Mouse (Mus musculus) testis, adult 2 months (tissue): ENCODE data around the gene Rapgef2. TPM values are rescaled to one million over a fixed set of nuclear protein-coding genes. Genes with fewer than 3 reads are reported as not detected.

ENCODE experiments used
- H3K27ac ChIP-seq: fragments of 200-500 bp; 2 replicates; pipeline ENCODE4 v1.5.1; 2012; ENCODE audit warnings: low read depth, low read length; ENCODE audit not compliant: control insufficient read depth, insufficient read depth
- H3K27me3 ChIP-seq: fragments of 200-500 bp; 2 replicates; pipeline ENCODE4 v1.6.1; 2012; ENCODE audit warnings: mild to moderate bottlenecking, low read length, moderate library complexity; ENCODE audit not compliant: control insufficient read depth, insufficient read depth
- H3K36me3 ChIP-seq: fragments of 200-500 bp; 2 replicates; pipeline ENCODE4 v1.6.1; 2012; ENCODE audit warnings: mild to moderate bottlenecking, low read length; ENCODE audit not compliant: control insufficient read depth, insufficient read depth
- H3K4me1 ChIP-seq: fragments of 200-500 bp; 2 replicates; pipeline ENCODE4 v1.6.1; 2012; ENCODE audit warnings: low read length; ENCODE audit not compliant: control insufficient read depth, insufficient read depth
- H3K4me3 ChIP-seq: fragments of 200-500 bp; 2 replicates; pipeline ENCODE4 v1.5.1; 2012; ENCODE audit warnings: low read depth, mild to moderate bottlenecking, low read length, moderate library complexity, mixed read lengths; ENCODE audit not compliant: control insufficient read depth
- CTCF ChIP-seq: fragments of 200-500 bp; IDR thresholded peaks from 2 replicates; pipeline ENCODE4 v1.5.1; 2012; ENCODE audit warnings: low read depth, mild to moderate bottlenecking, inconsistent platforms, low read length, moderate library complexity; ENCODE audit not compliant: control insufficient read depth, insufficient read depth, insufficient replicate concordance
- POLR2A ChIP-seq: fragments of 200-500 bp; IDR thresholded peaks from 2 replicates; pipeline ENCODE4 v1.6.1; 2012; ENCODE audit warnings: low read depth, mild to moderate bottlenecking, inconsistent platforms, low read length, moderate library complexity; ENCODE audit not compliant: control insufficient read depth
- polyA plus RNA-seq: library from polyadenylated mRNA; depleted of rRNA; stranded (reverse); fragments of >200 nt; gene quantifications from 2 replicates; pipeline ENCODE4 v1.2.3, GENCODE M21; 2012; rRNA removed

Rapgef2 gene
- polyA plus RNA-seq, 1 experiment, result 1.6 TPM

- Histone ChIP-seq H3K27ac (no peak overlapping the region), H3K4me3 (no peak overlapping the region), H3K4me1 (no peaks in the 10 kb centered on the region; the same call in 1 of the 2 replicates), H3K36me3 (no peaks in the 10 kb centered on the region), H3K27me3 (no peaks in the 10 kb centered on the region)
- no peak for TF ChIP-seq POLR2A
- no peak for TF ChIP-seq CTCF
Observed at GRCm38 (mm10) chr3:79016830-79017229, 269.5 kb downstream of the Rapgef2 start.

GRCm38 (mm10) chr3:79015621-79016474, 270.5 kb downstream of the Rapgef2 start:
- no peak for TF ChIP-seq POLR2A
- TF ChIP-seq CTCF, result no peak
- Histone ChIP-seq H3K36me3 (no peaks in the 10 kb centered on the region), H3K27ac (no peak overlapping the region), H3K4me1 (no peaks in the 10 kb centered on the region; the same call in 1 of the 2 replicates), H3K27me3 (no peaks in the 10 kb centered on the region), H3K4me3 (no peak overlapping the region)

Other genes starting within 250 kb of the Rapgef2 start
- gene Gm17359, start 50.1 kb upstream of the Rapgef2 start, polyA plus RNA-seq, result 297 and 336 TPM in 2 replicates